Mouse (Mus musculus): ENCODE measurements at regions not wholly inside any gene's neighbourhood (a gene's known extent, or its start where the extent isn't known, plus 50 kb on each side); places are given as distances from the start of the nearest gene placed in this dataset.

- DNase-seq = no peak
Measured at GRCm38 (mm10) chr15:68811041-68811440, 2310.3 kb upstream of the Lrrc6 start.

DNA sequence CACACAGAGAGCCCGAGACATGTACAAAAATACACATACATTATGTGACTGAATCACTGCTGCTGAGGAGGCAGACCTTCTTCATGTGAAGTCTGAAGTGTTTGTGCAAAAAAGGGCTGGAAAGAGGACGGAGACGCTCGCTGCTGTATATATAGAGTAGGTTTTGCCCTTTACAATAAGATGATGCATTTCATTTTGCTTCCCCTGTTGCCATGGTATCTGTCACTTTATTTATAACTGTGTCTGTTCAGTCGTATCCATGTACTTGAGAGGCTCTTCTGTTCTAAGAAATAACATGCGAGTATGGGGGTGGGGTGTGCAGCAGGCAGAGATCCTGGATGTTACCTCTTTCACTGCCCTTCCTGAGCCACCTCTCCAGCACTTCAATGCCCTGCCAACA, 2309.9 kb upstream of the Lrrc6 start:
- DNase-seq = no peak

- no peak for DNase-seq
Measured at GRCm38 (mm10) chr15:68808175-68808574, 2307.5 kb upstream of the Lrrc6 start.

DNA sequence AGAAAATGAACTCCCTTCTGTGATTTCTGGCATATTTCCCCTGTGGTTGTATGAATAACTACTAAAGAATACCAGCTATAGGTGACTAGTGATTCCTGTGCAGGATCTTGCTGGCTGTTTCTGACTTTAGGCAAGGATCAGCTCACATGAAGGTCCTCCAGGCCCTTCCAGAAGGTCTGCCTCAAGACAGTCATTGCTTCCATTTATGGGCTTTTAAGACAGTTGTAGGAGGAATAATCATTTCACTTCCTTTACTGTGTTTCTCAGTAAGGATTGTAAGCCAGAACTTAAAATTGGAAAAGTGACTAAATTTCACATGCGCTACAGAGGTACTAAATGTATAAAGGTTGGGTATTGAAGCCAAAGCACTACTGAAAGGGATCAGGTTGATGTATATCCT, 2303.5 kb upstream of the Lrrc6 start:
- DNase-seq = no peak

DNA sequence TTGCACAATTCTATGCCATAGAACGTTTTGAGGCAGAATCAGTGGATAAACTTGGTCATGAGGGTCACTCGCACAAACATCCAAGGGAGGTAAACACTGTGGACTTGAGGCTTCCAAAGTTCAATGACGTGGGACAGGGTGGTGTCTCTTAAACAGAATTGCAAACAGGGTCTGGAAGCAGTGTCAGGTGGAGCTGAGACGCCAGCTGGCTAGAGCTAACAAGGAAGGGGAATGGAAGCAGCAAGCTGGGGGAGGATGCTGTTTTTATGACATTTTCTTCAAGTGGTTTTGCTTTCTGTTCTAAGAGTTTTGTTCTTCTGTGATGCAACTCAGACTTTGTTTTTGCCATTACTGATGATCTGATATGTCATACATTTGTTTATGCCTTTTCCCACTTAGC, 2301.1 kb upstream of the Lrrc6 start:
- no peak for DNase-seq

GRCm38 (mm10) chr15:68797406-68797805, 2296.7 kb upstream of the Lrrc6 start:
- no peak for DNase-seq

GRCm38 (mm10) chr15:68795239-68795960, 2294.7 kb upstream of the Lrrc6 start:
- no peak for DNase-seq

- no peak for DNase-seq
Measured at GRCm38 (mm10) chr15:68759948-68760347, 2259.2 kb upstream of the Lrrc6 start.

- no peak for DNase-seq
Measured at GRCm38 (mm10) chr15:68755255-68755654, 2254.5 kb upstream of the Lrrc6 start.

DNA sequence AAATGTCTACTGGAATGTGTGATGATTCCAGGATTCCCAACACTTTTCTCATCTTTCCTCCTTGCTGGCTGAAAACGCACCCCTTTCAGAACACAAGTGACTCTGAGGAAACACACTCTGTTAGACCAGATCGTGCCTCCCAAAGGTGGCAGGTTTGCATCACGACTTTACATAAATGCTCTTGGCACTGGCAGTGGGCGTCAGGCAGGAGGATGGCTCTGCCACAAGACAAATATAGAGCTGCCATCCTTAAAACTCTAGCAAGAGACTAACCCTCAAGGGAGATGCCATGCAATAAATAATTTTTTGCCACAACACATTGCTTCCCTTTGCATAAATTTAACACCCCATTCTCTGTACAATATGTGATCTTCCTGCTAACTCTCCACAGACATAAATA, 2254.1 kb upstream of the Lrrc6 start:
- DNase-seq = no peak

- DNase-seq = no peak
Measured at GRCm38 (mm10) chr15:68739344-68739743, 2238.6 kb upstream of the Lrrc6 start.

DNA sequence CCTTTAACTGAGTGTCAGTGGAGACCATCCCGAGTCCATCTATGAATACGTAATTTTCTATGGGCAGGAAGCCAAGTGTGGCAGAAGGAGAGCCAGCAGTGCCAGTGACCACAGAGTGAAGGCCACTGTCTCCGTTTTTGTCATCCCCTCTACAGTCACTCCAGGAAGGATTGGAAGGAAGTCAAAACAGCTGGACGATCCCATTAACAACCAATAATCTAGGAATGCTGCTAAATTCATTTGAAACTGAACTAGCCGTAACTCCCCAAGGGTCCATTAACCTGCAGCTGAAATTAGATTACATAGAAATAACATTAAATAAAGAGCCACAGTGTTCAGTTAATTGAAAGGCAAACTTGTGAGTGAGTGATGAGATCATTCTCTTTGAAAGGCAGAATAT, 2220.5 kb upstream of the Lrrc6 start:
- no peak for DNase-seq

DNA sequence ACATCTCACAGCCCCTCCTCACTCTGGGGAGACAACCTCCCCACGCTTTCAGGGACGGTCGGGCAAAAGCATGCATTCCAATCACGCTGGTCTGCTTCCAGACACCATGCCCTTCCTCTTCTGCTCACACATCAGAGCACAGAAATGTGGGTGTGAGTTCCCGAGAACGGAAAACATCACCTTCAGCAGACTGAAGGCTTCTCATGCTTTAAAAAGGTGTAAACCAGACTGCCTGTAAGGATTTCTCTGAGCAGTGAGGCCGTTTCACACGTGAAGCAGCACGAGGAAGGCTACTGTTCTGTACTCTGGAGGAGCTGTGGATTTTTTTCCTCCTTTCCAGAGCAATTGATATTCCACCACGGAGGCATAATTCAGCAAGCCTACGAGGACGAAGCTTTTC, 2218.8 kb upstream of the Lrrc6 start:
- no peak for DNase-seq

DNA sequence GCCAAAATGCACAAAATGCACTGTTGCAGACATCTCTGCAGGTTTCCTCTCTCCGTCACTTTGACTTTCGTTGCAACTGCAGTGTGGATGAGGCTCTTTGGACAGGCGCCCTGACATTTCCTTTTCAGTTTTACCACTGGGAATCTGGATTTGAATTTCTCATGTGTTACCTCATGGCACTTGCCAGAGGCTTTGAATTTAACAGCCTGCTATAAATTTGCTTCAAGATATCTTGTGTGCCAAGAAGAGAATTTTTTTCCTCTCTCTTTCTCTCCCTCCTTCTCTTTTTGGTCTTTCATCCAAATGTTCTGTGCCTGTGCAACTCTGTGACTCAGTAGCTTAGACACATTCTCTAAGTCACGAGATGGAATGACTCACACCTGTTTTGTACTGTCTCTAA, 2213.6 kb upstream of the Lrrc6 start:
- no peak for DNase-seq

- no peak for DNase-seq
Measured at GRCm38 (mm10) chr15:68707306-68707705, 2206.6 kb upstream of the Lrrc6 start.

- no peak for DNase-seq
Measured at GRCm38 (mm10) chr15:68695041-68695650, 2194.4 kb upstream of the Lrrc6 start.

DNA sequence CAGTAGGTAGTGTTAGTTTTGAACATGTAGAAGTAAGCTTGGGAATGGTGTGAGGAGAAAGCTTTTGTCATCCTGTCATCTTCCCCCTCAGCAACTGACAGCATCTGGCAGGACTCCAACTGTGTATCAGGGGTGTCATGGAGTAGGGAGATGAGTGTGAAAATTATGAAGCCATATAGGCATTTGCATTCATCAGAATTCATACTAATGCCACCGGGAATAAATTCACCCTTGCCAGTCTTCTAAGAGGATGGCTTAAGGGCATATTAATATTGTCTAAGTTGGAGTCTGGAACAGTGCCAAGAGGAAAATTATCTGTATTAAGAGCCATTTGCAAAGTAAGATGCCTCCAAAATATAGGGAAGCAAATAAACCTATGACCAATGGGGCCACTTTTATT, 2166.8 kb upstream of the Lrrc6 start:
- DNase-seq = no peak

DNA sequence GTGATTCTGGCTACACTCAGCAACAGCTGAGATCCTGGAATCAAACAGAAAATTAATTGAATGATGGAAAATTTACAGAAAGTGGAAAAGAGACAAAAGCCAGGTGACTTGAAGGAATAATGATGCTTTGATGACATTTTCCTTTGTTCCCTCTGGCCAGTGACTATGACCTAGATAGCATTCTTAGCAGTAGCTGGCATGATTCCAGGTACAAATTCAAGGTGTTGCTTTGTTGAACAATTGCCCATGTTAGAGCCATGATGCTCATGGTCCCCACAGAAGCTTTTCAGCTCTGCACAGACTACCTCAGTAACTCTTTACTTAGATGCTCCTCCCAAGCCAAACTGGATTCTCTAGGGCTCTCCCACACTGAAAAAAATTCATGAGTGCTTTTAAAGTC, 2164.6 kb upstream of the Lrrc6 start:
- no peak for DNase-seq

- DNase-seq = no peak
Measured at GRCm38 (mm10) chr15:68656722-68657121, 2156.0 kb upstream of the Lrrc6 start.

- DNase-seq = no peak
Measured at GRCm38 (mm10) chr15:68655046-68655445, 2154.3 kb upstream of the Lrrc6 start.

DNA sequence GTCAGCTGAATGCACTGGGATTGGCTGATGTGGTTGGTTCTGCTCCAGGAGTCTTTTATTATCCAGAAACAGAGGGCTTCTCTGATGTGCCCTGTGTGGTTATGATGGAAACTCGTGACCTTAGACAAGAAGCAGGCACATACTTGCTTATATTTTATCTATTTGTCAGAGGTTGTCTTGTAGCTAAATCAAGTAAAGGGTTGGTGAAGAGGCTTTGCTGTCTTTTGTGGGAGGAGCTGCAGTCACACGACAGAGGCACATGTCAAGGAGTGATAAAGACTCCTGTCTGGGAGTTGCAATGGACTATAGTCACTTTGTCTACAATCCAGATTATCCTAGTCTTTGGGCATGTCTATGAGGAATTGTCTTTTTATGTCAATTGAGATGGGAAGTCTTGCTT, 2149.9 kb upstream of the Lrrc6 start:
- DNase-seq = no peak

GRCm38 (mm10) chr15:68650033-68650432, 2149.3 kb upstream of the Lrrc6 start:
- peak; percentile 11 for DNase-seq

DNA sequence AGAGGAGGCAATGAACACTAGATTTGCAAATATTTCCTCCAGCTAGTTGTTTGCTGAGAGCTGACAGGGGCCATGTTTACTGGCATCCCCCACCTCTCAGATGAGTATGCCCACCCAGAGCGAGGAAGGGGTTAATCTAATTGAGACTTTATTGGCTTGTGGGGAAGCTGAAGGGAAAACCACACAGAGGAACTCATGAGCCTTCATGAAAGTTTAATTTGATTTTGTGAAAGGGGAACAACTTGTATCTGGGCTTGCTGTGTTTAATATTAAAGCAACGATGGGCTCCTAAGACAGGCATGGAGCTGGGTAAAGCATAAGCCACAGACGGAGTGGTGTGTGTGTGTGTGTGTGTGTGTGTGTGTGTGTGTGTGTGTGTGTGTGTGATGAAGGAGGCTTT, 2146.2 kb upstream of the Lrrc6 start:
- DNase-seq = no peak

- DNase-seq = no peak
Measured at GRCm38 (mm10) chr15:68644862-68645261, 2144.2 kb upstream of the Lrrc6 start.

DNA sequence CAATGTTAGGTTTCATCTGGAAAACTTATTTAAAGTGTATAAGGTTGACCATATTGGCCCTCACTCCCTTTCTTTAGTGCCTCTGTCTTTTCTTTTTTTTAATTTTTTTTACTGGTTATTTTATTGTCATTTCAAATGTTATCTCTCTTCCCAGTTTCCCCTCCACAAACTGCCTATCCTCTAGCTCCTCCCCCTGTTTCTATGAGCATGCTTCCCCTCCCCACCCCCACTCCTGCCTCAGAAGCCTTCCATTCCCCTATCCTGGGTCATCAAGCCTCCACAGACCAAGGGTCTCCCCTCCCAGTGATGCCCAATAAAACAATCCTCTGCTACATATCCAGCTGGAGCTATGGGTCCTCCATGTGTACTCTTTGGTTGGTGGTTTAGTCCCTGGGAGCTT, 2134.9 kb upstream of the Lrrc6 start:
- DNase-seq = no peak
